Mouse (Mus musculus) olfactory bulb, adult 2 months (tissue): Measurements from ENCODE around the gene Cbx4.

Experiments used
- CTCF ChIP-seq: fragments of 200-500 bp; IDR thresholded peaks from 2 replicates; pipeline ENCODE4 v1.5.1; 2012; ENCODE audit warnings: low read depth, mild to moderate bottlenecking, low read length, moderate library complexity; ENCODE audit not compliant: insufficient read depth
- POLR2A ChIP-seq: fragments of 200-500 bp; IDR thresholded peaks from 2 replicates; pipeline ENCODE4 v1.6.1; 2012; ENCODE audit warnings: mild to moderate bottlenecking, low read depth, low read length, moderate library complexity; ENCODE audit not compliant: insufficient read depth

GRCm38 (mm10) chr11:119050361-119050760 lies 35.7 kb downstream of the Cbx4 start:
- no peak for TF ChIP-seq POLR2A
- no peak for TF ChIP-seq CTCF
